Mouse (Mus musculus): Measurements from ENCODE around the gene Pimreg.

DNA sequence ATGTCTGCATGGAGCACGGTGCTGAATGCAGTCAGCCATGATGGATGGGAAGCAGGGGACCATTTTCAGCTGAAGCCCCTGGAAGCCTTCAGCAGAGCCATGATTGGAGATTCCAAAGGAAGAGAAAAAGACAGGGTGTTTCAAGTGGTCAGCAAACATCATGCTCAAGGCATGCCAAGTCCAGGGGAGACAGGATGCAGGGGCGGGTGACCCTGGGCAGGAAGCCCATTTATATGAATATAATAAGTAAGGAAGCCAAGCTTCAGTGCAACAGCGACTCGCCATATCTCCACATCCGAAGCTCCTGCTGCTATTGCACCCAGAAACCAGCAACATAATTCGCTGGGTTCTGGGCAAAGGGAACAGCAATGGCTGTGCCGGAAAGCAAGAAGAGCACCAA, 52.6 kb downstream of the Pimreg start:
- TF ChIP-seq CTCF (IDR thresholded peaks at IDR 0.05; ENCODE audit: low read depth, low read length) (no peak), POLR2A (IDR thresholded peaks at IDR 0.05; ENCODE audit: borderline replicate concordance, low read depth, low read length) (no peak)
